Mouse (Mus musculus): ENCODE data around the gene Hipk2.

Hipk2 gene

DNA sequence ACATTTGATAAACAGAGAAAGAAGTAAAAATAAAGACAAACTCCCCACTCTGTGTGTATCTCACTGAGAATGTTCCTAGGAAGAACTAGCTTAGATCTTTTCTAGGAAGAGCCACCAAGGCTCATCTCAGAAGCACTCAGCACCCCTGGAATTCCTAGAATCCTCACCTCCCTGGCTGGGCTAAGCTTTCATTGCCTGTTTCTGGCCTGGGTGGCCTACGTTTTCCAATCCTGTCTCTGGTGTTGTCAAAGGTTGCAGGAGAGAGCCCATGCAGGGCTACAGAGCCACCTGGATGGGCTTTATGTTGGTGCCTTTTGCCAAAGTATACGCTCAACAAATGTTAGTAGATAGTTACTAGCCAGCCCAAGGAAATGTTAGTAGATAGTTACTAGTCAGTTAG lies 120.0 kb downstream of the Hipk2 start:
- in situ Hi-C loops (cut with MboI, MseI): no loop called here

DNA sequence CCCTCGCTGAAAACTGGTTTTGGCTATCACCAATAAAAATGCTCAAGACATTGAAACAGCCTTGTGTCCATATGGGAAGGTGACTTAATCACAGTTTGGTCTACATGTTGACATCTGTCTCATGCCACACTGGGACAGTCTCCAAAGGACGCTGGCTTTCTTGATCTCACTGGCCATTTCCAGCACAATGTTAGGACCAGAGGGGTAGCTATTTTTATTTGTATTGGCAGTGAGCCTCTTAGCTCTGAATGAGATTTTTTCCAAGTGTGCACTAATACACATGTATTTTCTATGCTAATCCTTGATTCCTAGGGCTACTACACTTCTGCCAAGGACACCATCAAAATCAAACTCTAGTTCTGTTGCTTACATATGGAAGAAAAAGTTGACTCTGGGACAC lies 120.8 kb downstream of the Hipk2 start:
- in situ Hi-C loops (cut with MboI, MseI): no loop called here

DNA sequence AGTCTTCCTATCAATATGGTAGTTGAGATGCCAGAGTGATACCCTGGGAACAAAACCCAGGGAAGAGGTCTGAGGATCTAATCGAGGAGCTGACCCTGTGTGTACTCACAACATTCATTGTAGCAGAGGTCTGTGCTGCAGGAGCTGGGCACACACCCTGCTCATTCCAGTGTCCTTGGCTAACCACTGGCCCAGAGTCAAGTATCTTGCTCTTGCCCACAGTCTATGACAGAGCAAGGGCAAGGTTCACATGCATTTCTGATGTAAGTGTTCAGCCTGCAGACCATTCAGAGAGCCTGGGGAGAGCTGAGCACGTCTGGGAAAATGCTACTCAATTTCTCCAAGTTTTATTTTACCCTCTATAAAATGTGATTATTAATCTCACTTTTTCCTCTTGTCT lies 122.2 kb downstream of the Hipk2 start:
- in situ Hi-C loops (cut with MboI, MseI): no loop called here

DNA sequence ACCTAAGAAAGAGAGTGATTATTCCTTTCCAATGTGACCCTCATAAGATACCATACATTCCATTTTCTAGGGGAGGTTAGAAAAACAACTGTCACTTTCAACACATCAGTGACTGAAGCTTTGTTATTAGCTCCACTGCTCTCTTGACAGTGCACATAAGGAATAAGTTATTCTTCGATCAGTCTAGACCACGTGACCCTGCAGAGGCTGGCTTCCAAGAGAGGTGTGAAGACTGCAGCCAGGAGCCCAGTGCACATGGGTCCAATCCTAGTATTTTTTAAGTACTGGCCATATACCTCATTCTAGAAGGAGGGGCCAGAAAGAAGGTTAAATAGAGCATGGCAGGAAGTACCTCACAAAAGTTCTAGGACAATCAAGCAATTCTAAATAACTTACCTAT lies 122.9 kb downstream of the Hipk2 start:
- in situ Hi-C loops (cut with MboI, MseI): no loop called here

DNA sequence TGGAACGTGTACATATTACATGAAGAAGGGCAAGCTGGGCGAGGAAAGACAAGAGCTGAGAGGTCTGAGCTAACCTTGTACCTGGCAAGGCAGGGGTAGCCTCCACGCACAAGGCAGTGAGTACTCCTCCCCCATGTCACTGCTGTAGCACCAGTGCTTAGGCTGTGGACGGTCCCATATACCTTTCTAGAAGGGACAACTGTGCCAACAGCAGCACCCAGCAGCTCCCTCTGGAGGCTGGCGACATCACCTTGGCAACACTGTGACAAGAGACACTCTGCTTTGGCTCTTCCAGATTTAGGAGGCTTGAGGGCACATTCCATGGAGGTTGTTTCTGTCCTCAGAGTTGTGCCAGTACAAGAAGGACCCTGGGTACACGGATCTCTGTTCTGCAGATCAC lies 123.5 kb downstream of the Hipk2 start:
- in situ Hi-C loops (cut with MboI, MseI): no loop called here

DNA sequence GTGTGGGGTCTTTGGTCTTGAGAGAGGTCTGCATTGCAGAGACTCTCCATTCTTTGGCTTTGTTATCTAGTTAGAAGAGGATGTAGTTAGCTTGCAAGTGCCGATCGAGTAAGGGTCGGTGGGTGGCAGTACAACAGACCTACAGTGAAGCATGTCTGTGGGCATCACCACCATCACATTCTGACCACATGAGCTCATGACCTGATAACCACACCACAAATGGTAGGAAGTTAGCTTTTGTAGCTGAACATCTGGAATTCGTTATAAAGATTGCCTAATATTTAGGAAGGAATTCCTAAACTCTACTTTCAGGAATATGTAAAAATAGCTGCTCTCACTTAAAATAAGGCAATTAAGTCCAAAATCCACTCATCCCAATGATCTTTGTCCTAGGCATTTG lies 127.9 kb downstream of the Hipk2 start:
- in situ Hi-C loops (cut with MboI, MseI): no loop called here

DNA sequence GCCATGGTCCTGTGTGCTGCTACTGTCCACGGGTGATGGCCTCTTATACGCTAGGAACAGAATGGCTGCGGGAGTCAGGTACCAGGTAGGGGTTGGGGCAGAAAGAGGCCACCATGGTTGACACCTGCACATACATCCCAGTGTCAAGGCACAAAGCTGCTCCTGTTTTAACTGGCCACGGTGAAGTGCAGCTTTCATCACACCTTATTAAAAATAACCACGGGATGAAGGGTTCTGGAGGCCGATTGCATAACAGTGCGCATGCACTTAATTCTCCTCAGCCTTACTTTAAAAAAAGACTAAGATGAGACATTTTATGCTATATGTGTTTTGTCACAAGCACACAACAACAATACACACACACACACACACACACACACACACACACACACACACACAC lies 132.6 kb downstream of the Hipk2 start:
- in situ Hi-C loops (cut with MboI, MseI): loop anchor here (5.0 kb wide), 1 partner anchor 169 kb away; no protein-coding TSS in a partner anchor

DNA sequence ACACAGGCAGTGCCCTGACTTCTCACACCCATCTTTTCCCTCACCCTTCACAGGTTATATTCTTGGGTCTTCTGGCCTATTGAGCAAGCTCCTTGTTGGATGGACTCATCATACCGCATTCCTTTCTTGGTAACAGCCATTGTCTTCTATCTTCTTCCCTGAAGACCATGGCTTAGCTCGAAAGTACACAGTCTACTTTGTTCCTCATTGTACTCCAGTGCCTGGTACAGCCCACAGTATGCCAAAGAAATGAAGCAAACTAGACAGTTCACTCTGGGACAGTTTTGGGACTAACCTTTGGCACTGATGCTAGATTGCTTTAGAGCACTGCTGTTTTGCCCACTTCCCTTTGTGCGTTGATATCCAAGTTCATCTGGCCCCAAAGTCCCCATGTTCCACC lies 133.5 kb downstream of the Hipk2 start:
- in situ Hi-C loops (cut with MboI, MseI): loop anchor here (5.0 kb wide), 1 partner anchor 170 kb away; no protein-coding TSS in a partner anchor

DNA sequence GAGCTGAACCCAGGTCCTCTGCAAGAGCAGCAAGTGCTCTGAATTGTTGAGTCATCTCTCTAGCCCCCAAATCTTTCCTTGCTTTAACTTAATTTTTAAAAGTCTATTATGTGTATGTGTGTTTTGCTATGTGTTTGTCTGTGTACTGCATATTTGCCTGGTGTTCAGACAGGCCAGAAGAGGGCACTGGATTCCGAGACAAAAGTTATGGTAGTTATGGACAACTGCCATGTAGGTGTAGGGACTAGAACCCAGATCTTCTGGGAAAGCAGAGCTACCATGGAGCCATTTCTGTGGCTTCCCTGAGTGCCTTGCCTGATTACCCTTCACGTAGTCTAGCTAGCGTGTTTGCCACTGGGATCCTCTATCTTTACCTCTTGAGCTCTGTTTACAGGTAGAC lies 134.9 kb downstream of the Hipk2 start:
- in situ Hi-C loops (cut with MboI, MseI): loop anchor here (5.0 kb wide), 1 partner anchor 171 kb away; no protein-coding TSS in a partner anchor

DNA sequence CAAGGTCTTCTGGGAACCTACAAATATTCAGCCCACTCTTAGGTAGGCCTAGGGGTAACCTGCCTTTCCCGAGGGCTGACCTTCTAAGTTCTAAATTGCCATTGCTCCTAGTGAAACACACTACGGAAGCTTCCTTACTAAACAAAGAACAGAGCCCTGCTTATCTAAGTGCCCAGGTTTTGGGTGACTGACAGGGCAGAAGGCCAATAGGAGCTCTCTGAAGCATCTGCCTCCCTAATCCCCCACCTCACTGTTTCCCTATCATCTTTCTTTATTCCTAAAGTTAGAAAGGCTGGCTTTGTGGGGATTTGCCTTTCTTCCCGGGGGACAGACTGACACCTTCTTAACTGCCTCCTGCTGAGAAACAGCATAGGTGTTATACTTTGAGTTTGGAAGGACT lies 136.7 kb downstream of the Hipk2 start:
- in situ Hi-C loops (cut with MboI, MseI): no loop called here

DNA sequence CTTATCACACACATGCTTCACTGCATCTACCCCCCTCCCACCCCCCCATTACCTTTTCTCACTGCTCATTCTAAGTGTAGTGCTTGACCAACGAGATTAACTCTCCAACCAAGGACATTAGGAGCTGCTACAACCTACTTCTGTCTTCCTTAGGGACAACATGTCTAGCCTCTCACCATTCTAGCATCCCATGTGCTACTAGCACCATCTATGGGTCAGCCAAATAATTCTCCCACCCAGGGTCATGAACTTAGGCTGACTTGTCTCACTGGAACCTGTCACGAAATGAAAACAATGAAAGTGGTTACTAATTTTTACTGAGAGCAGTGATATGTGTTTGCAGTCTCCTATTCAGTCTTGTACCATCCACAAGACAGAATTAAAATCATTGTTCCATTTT lies 138.2 kb downstream of the Hipk2 start:
- in situ Hi-C loops (cut with MboI, MseI): no loop called here

DNA sequence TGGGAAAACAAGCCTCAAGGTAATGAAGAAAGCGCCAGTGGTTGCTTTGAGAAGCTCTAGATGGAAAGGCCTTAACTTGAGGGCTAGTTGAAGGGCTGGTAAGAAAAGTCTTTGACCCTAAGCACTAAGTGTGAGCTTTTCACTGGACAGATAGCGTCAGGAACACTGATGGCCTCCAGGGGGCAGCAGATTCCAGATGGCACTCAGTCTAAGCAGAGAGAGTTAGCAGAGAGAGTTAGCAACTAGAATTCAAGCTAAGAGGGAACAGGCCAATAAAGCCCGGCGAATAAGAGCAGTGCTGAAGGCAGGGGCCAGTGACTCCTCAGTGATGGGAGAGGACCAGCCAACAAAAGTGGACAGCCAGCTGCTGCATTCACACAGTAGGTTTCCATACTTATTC lies 139.7 kb downstream of the Hipk2 start:
- in situ Hi-C loops (cut with MboI, MseI): no loop called here

DNA sequence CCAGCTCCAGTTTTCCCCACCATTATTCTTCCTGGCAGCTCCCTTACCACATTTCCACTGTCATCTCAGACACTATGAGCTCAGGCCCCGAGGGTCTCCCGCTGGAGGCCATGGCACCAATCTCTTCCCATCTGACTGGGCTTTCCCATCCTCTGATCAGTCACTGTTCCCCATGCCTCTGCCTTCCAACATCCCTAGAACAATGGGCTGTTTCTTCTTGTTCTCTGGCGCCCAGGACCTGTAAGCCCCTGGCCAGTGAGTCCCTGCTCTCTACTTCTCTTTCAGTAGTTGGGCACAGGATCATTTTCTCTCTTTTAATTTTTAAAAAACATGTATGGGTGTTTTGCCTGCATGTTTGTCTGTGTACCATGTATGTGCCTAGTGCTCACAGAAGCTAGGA lies 143.3 kb downstream of the Hipk2 start:
- in situ Hi-C loops (cut with MboI, MseI): no loop called here

DNA sequence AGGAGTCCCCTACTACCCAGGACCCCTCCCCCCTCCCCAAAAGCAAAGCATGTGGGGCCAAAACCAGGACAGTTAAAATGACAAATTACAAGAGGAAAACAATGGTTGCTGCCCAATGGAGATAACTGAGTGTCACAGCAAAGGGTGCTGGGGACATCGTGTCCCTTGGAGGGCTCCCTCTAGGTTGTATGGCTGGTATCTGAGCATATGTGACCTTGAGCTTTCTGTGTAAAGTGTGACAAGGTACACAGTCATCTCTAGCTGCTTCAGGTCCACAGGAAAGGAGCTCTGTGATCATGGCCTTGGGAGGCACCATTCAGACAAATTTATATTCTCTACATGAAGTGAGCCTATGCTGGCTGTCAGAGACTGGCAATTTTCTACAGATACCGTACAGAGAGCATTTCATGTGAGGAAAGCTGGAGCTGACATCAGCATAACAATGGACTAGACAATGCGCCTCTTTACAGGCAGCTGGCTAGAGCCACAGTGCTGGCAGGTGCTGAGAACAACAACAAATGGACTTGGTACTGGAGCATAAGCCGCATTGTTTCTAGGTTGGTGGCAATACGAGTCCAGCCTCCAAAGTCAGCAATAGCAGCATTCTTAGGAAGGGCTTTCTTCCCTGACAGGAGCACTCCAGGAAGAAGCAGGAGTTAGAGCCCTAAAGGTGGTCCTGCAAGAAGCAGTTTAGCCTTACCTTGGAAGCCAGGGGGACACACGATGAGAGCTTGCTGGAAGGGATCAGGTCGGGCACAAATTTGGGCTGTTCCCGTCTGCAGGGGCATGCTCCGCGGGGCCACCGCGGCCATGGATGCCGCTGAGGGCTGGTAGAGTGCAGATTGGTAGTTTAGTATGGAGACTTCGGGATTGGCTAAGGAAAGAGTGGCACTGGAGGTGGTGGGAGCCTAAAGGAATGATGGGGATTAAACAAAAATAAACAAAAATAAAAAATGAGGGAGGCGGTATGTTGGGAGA lies 145.5 kb downstream of the Hipk2 start:
- in situ Hi-C loops (cut with MboI, MseI): no loop called here

DNA sequence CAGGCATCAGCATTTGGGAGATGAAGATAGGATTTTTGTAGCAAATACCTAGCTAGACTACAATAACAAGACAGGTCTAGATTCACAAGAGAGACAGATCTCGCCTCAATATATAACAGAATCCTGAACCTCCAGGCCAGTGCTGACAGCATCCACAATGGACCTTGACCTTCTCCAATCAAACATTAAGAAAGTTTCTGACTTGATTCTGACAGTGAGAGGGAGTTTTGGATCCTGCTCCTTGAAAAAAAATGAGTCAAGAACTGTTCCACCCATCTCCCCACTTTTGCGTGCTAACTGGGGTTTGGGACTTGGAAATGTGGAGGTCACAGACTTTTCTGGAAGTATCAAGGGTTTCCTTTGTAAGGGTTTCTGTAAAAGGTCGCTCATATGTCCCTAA lies 150.4 kb downstream of the Hipk2 start:
- in situ Hi-C loops (cut with MboI, MseI): no loop called here

DNA sequence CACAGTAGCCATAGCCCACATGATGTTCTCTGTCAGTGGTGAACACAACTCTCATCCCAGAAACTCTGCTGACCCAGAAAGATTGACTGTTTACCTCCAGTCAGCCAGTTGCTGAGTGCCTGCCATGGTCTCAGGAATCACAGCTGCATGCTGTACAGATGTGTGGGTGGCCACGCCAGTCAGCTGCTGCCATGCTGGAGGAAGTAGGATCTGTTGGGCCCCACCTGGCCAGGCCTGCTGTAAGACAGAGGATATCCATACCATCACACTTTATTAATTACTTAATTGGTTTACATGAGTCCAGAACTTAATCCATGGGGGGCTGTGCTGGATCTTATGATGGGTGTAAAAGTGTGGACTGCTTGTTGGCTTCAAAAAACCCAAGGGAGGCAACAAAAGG lies 154.6 kb downstream of the Hipk2 start:
- in situ Hi-C loops (cut with MboI, MseI): no loop called here

DNA sequence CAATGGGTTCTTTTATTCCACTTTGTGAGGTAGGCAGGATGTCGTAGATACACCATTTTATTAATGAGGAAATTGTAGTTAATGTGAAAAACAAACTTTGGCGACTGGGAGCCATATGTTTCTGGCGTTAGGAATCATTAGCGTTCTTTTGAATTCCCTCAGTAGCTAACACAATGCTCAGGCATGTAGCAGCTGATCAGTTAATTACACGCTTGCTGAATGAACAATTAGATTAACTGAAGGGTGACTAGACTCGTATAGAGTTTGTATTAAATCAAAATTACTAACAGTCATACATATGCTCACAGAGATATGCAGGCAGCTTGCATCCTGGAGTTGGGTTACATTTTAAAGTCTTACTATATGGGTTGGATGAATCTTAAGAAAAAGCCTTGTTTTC lies 156.7 kb downstream of the Hipk2 start:
- in situ Hi-C loops (cut with MboI, MseI): no loop called here

DNA sequence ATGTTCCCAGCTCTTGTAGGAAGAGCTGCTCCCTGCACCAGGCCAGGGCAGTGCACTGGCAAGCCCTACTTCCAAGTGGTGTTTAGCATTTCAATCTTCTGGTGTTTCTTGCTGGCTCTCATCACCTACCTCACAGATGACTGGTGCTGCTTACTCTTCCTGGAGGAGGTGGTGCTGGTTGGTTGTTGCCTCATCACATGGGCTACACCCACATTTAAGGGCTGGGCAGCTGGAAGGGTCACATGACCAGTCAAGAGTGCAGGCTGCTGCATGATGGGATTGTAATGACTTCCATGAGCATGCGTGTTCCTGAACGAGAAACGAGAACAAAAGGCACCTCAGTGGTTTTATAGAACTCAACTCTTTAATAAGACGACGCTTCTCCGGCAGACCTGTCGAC lies 157.3 kb downstream of the Hipk2 start:
- in situ Hi-C loops (cut with MboI, MseI): no loop called here

DNA sequence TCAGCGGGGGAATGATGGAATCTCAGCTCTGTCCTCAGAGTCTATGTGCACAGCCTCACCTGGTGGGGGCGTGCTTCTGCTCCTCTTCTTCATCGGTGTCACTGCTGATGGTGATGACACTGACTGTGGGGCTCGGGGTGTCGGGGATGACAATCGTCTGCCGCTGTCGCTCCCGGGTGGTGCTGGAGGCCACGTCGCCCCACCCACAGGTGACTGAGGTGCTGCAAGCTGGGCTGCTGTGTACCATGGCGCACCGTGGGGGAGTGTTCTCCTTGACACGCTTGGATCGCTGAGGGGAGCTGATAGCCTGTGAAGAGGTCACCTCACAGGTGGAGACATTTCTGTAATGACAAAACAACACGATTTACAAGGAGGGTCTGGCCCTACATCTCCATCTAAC lies 160.1 kb downstream of the Hipk2 start:
- in situ Hi-C loops (cut with MboI, MseI): no loop called here

DNA sequence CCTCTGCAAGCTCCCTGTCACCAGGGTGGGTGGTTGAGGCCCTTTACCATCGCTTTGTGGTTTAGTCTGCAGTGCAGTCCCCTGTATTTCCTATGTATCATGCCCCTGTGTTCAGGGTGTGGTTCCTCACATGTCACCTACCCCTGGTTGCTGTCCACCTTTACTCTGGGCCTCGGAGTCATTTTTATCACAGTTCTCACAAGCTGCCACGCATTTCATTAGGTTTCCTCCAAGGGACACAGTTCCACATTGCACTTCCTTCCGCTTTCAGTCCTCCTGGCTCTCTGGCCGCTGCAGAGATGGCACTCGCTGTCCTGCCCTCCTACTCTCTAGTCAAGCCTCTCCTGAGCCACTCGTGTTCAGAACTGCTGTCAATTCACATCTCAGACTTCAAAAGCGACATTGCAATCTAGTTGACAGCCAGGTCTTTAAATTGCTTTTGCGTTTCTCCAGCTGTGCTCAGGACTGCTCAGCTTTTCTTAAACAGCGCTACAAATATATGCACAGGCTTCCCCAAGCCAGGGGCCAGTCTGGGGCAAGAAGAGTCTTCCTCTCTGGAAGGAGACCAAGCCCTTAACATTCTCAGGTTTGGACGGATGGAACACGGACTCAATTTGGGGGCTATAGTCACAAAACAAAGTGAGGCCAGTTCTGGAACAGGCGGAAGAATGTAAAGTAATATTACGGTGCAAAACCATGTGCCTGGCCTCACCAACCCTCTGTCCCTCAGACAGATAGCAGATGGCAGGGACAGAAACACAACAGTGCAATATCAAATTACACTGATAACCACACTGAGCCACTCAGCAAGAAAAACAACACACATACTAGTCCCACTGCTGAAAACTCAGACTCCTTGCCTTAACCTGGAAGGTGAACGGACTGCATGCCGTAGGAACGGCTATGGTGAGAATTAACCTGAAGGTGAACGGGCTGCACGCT lies 161.7 kb downstream of the Hipk2 start:
- in situ Hi-C loops (cut with MboI, MseI): no loop called here

DNA sequence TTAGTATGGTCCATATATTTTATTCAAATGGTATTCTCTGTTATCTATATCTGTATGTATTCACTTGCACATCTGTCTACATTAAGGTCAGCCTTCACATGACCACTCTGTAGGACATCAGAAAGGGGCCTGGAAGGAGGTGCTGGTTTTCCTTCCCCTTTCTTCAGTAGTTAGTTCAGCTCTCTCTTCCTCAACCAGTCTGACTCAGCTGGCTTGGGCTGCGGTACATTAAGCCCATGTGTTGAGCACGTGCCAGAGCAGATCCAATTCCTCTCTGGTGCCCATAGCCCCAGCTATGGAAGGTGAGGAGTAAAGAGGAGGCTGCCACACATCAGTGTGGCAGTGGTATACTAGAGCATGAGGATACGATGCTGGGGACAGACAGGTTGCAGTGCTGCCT lies 165.5 kb downstream of the Hipk2 start:
- in situ Hi-C loops (cut with MboI, MseI): no loop called here

DNA sequence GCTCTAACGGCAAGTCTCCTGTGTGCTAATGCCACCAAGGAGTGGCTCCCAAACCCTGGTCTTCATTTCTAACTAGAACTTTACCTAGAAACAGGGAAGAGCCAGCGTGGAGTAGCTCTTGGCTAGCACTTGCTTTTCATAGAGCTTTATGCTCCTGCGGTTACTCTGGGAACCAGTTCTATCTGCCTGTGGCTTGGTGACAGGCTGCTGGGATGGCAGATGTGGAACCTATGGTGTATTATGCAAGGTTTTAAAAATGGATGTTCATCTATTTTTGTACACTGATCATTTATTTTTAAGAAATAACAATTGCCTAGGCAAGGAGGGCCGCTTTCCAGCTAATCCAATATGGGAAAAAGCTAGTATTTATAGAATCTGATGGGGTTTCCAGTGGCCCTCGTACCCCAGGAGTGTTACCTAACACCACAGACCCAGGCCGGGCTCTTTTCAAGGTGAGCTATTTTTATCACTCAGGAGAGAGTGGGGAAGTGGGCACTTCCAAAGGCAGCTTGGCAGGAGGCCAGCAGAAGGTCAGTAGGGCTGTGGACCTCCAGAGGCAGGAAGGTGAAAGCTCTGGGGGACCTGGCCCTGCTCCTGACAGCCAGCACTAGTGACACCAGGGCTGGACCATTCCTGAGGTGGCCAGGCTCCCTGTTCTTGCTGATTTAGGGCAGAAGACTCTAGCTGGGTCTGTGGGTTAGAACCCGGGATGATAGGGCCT lies 171.5 kb downstream of the Hipk2 start:
- in situ Hi-C loops (cut with MboI, MseI): no loop called here

Measured in T-helper 1 cell (primary cell).